Mouse (Mus musculus) embryonic facial prominence, embryonic 14.5 days (tissue): ENCODE results near the gene Ulk4. TPM values are rescaled to one million over a fixed set of nuclear protein-coding genes. Genes with fewer than 3 reads are reported as not detected.

ENCODE experiments used
- ATAC-seq: fragments of 200-750 bp; cut with Nextera tagmentation; 2 replicates; pipeline ENCODE4 v1.8.0; 2017; ENCODE audit warnings: low read depth, moderate number of reproducible peaks, moderate TSS enrichment
- DNase-seq: peaks from one replicate; pipeline ENCODE4 v3.0.0-alpha.2; 2015; ENCODE audit warnings: low spot score
- H3K27ac ChIP-seq: fragments of 300-500 bp; sonication (generic); replicated peaks from 2 replicates; pipeline ENCODE4 v1.5.1; 2014; ENCODE audit warnings: low read depth, mild to moderate bottlenecking, low read length, moderate library complexity
- H3K27me3 ChIP-seq: fragments of 300-500 bp; sonication (generic); replicated peaks from 2 replicates; pipeline ENCODE4 v1.6.1; 2014; ENCODE audit warnings: low read length; ENCODE audit not compliant: control insufficient read depth, insufficient read depth
- H3K36me3 ChIP-seq: fragments of 300-500 bp; sonication (generic); 2 replicates; pipeline ENCODE4 v1.6.1; 2014; ENCODE audit warnings: low read length, mixed read lengths; ENCODE audit not compliant: control insufficient read depth, insufficient read depth
- H3K4me1 ChIP-seq: fragments of 300-500 bp; sonication (generic); 2 replicates; pipeline ENCODE4 v1.6.1; 2014; ENCODE audit warnings: antibody characterized with exemption, low read length; ENCODE audit not compliant: control insufficient read depth, insufficient read depth
- H3K4me2 ChIP-seq: fragments of 300-500 bp; sonication (generic); 2 replicates; pipeline ENCODE4 v1.6.1; 2014; ENCODE audit warnings: low read depth, mild to moderate bottlenecking, low read length, moderate library complexity, mixed read lengths
- H3K4me3 ChIP-seq: fragments of 300-500 bp; sonication (generic); 2 replicates; pipeline ENCODE4 v1.5.1; 2014; ENCODE audit warnings: low read depth, mild to moderate bottlenecking, low read length
- H3K9ac ChIP-seq: fragments of 300-500 bp; sonication (generic); 2 replicates; pipeline ENCODE4 v1.6.1; 2014; ENCODE audit warnings: low read depth, mild to moderate bottlenecking, low read length, moderate library complexity, mixed read lengths
- H3K9me3 ChIP-seq: fragments of 300-500 bp; sonication (generic); 2 replicates; pipeline ENCODE4 v1.6.1; 2016; ENCODE audit warnings: low read length; ENCODE audit not compliant: control insufficient read depth
- WGBS: fragments of 180-500 bp; shearing (Covaris S2); extraction: QIAGEN DNeasy Blood & Tissue Kit; methylation state at CpG from one replicate; pipeline ENCODE4 v1.1.7; 2014; 5-methylcytosine and 5-hydroxymethylcytosine counted together
- polyA plus RNA-seq: library from polyadenylated mRNA; unstranded; fragments of >200 nt; fragmentation: Nextera tagmentation; extraction: Ambion mirVana; gene quantifications from 2 replicates; pipeline ENCODE4 v1.2.1, GENCODE M21; 2014

The Ulk4 gene
- polyA plus RNA-seq, 1 experiment from 2014 or later = 136 TPM

DNA sequence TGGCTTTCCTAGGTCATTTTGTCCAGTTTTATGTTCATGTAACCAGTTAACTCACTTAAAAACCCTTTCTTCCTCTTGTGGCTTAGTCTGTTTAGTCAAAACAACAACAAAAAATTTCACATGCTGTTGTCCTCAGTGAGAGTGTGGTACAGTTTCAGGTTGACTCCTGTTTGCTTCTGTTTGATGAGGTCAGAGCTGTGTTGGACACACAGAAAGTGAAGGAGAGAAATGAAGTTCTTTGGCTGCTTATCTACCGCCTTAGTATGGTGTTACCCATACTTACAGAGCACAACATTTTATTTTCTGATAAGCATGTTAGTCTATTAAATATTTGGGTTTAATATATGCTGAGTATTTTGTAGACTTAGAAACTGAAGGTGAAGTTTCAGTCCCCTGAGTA, 333.2 kb downstream of the Ulk4 start:
- no peaks in the 10 kb centered on the region for H3K9me3 ChIP-seq
- H3K36me3 ChIP-seq = peaks cover 30% of the 10 kb centered on the region
- no peak overlapping the region for H3K9ac ChIP-seq
- WGBS = 79% methylated on average over 1 of the region's 1 CpGs
- no peak overlapping the region for H3K4me3 ChIP-seq
- ATAC-seq (no peak), DNase-seq (no peak)
- H3K27me3 ChIP-seq = no peaks in the 10 kb centered on the region
- no peak overlapping the region for H3K4me2 ChIP-seq
- no peak overlapping the region; the same call in 1 of the 2 replicates for H3K27ac ChIP-seq
- peaks cover 44% of the 10 kb centered on the region; the same call in 1 of the 2 replicates for H3K4me1 ChIP-seq

DNA sequence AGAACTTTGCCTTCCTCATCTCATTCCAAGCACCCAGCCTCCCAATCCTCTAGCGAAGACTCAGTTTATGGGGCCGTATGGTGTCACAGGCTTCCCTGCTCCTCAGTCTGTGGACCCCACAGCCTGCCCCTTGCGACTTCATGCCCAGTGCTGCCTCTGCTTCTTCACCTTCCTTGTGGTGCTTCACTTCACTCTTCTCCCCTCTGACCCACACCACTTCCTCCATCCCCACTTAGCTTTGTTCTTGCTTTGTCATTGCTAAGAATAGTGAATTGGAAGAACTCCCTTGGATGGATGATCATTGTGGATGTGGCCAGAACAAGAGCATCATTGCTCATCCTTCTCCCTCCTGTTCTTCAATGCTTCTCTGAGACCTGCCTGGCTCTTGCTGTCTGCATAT, 336.1 kb downstream of the Ulk4 start:
- 91% methylated on average over 3 of the region's 3 CpGs for WGBS
- Histone ChIP-seq H3K4me3 (no peak overlapping the region), H3K27ac (no peak overlapping the region), H3K4me1 (peaks cover 59% of the 10 kb centered on the region), H3K9me3 (no peaks in the 10 kb centered on the region), H3K4me2 (no peak overlapping the region), H3K9ac (no peak overlapping the region), H3K27me3 (no peaks in the 10 kb centered on the region), H3K36me3 (peaks cover 25% of the 10 kb centered on the region)
- ATAC-seq = no peak
- no peak for DNase-seq

DNA sequence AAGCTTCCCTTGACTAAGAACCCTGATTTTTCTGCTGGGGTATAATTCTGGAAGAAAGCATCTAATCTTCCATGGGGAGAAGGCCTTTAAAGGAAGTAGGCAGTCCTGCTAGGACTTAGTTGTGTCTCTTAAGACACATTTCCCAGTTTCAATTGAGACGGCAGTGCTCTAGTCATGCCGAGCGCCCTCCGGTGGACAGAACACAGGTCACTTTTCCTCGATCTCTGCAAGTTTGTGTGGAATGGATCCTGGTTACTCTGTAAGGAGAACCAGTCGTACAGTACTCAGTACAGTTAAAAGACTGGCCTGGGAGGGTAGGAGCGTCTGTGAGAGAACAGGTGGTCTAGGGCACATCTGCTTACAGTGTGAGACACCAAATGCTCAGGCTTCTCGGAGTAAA, 340.6 kb downstream of the Ulk4 start:
- ATAC-seq (no peak), DNase-seq (peak; percentile 82)
- Histone ChIP-seq H3K4me1 (peaks cover 37% of the 10 kb centered on the region), H3K4me3 (peak overlapping the region; percentile 78), H3K27ac (0 out of 2 replicates have a peak overlapping the region, but pooled peaks have one; percentile 9), H3K9me3 (no peaks in the 10 kb centered on the region), H3K9ac (peak overlapping the region; percentile 94; the same call in 1 of the 2 replicates), H3K27me3 (no peaks in the 10 kb centered on the region), H3K36me3 (peaks cover 8% of the 10 kb centered on the region), H3K4me2 (peak overlapping the region; percentile 95)
- WGBS = 18% methylated on average over 8 of the region's 8 CpGs

DNA sequence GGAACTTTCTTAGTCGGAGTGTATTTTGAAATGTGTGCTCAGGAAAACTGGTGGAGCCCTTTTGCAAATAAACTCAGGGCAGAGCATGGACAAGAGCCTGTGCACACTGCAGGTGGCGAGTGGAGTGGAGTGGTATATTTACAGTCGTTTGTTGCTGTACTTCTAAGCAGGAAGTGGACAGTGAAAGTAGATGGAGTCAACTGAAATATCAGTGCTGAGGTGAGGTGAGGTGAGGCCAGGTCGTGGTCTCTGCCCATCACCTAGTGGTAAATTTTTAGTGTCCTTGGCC, 341.4 kb downstream of the Ulk4 start:
- no peaks in the 10 kb centered on the region for H3K9me3 ChIP-seq
- no peak for DNase-seq
- peaks cover 3% of the 10 kb centered on the region for H3K36me3 ChIP-seq
- no peak for ATAC-seq
- peak overlapping the region; percentile 95 for H3K4me2 ChIP-seq
- WGBS = 7% methylated on average over 4 of the region's 4 CpGs
- peaks cover 35% of the 10 kb centered on the region for H3K4me1 ChIP-seq
- H3K27ac ChIP-seq = 0 out of 2 replicates have a peak overlapping the region, but pooled peaks have one; percentile 96
- no peaks in the 10 kb centered on the region for H3K27me3 ChIP-seq
- H3K4me3 ChIP-seq = peak overlapping the region; percentile 78
- H3K9ac ChIP-seq = peak overlapping the region; percentile 94

DNA sequence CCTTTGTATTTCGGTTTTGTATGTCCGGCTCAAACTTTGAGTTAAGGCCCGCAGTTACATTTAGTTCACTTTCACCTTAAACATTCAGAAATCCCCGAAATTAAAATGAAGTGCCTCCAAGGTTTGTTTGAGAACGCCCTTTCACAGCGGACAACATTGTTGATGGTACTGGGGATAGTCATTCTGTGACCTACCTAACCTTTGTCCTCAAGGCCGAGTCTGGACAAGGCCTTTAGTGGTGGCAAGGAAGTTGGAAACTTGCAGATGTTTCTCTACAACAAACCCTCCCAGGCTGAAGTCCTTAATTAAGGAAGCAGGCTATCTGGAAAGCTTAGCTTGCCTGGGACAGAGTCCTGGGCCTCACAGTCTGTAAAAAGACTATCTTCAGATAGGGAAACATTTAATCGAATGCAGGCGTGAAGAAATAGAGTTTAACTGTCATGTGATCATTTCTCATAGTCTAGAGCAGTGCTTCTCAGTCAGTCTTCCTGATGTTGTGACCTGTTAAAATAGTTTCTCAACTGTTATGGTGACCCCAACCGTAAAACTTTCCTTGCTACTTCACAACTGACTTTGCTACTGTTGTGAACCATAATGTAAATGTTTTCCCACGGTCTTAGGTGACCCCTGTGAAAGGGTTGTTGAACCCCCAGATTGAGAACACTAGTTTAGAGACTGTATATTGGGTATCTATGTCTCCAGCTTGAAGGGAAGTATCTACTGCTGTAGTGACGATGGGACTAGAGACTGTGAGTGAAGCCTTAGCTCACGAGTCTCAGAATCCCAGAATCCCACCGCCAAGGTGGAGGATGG, 342.0 kb downstream of the Ulk4 start:
- Histone ChIP-seq H3K36me3 (peaks cover 3% of the 10 kb centered on the region; the same call in 1 of the 2 replicates), H3K4me2 (peak overlapping the region; percentile 95), H3K4me1 (peaks cover 34% of the 10 kb centered on the region), H3K9me3 (no peaks in the 10 kb centered on the region), H3K4me3 (peak overlapping the region; percentile 78), H3K9ac (peak overlapping the region; percentile 94), H3K27ac (peak overlapping the region; percentile 96), H3K27me3 (no peaks in the 10 kb centered on the region)
- no peak for ATAC-seq
- no peak for DNase-seq
- WGBS = 4% methylated on average over 14 of the region's 14 CpGs

DNA sequence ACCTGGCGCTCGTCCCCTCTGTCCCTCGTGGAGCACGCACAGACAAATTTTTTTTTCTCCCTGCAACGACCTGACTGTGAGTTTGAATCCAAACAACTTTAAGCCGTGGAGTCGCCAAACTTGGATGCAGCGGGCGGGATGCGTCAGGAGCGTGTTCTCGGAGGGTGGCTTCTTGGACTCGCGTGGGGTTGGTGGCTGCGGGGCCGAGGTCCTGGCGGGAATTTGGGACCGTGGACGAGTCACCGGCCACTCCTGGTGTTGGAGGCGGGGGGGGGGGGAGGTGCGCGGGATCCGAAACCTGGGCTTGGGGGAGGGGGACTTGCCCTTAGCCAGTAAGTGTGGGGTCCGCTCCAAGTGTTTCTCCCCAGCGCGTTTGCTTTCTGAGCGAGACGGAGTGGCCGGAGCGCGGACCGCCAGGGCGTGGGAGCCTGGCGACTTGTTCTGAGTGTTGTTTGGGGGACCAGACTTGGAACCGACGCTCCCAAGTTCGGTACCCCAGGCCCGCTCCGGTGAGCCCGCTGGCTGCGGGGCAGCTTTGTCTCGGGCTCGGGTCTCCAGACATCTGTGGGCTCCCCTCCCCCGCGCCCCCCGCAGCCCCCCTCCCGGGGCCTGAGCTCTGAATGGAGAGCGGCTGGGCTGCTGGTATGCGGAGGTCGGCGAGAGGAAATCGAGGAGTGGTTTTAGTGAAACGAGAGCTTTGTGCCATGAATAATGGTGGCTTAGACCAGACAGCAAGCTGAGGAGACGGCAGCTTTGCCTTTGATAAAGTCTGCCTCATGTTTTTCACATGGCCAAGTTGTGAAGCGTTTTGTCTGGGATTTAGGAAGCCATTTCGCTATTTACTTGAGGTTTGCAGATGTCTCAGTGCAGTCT, 342.9 kb downstream of the Ulk4 start:
- Histone ChIP-seq H3K9ac (peak overlapping the region; percentile 94), H3K4me2 (peak overlapping the region; percentile 95), H3K27me3 (no peaks in the 10 kb centered on the region), H3K4me3 (peak overlapping the region; percentile 78), H3K36me3 (peaks cover 3% of the 10 kb centered on the region; the same call in 1 of the 2 replicates), H3K4me1 (peaks cover 27% of the 10 kb centered on the region), H3K9me3 (no peaks in the 10 kb centered on the region), H3K27ac (peak overlapping the region; percentile 96)
- DNase-seq = peak; percentile 79
- ATAC-seq = 0 out of 2 replicates have a peak, but pooled peaks have one; percentile 35
- WGBS = under 1% methylated on average over 37 of the region's 57 CpGs

DNA sequence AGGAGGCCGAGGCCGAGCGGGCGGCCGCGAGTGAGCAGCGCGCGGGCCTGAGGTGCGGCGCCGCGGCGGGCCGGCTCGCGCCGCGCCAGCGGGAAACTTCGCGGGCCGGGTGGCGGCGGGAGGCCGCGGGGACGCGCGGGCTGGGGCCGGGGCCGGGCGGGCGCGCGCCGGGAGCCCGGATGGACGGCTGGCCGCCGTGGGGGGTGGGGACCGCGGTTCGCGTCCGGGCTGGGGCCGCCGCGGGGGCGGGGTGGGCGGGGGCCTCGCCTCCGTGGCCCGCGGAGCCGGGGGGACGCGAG, 343.5 kb downstream of the Ulk4 start:
- peak overlapping the region; percentile 94 for H3K9ac ChIP-seq
- H3K27me3 ChIP-seq = no peaks in the 10 kb centered on the region
- no peaks in the 10 kb centered on the region for H3K9me3 ChIP-seq
- H3K27ac ChIP-seq = peak overlapping the region; percentile 96
- H3K4me1 ChIP-seq = peaks cover 26% of the 10 kb centered on the region
- ATAC-seq (peak; percentile 42; the same call in 1 of the 2 replicates), DNase-seq (no peak)
- H3K4me2 ChIP-seq = peak overlapping the region; percentile 95; the same call in 1 of the 2 replicates
- peaks cover 3% of the 10 kb centered on the region; the same call in 1 of the 2 replicates for H3K36me3 ChIP-seq
- H3K4me3 ChIP-seq = peak overlapping the region; percentile 78
- 0% methylated on average over 5 of the region's 58 CpGs for WGBS

DNA sequence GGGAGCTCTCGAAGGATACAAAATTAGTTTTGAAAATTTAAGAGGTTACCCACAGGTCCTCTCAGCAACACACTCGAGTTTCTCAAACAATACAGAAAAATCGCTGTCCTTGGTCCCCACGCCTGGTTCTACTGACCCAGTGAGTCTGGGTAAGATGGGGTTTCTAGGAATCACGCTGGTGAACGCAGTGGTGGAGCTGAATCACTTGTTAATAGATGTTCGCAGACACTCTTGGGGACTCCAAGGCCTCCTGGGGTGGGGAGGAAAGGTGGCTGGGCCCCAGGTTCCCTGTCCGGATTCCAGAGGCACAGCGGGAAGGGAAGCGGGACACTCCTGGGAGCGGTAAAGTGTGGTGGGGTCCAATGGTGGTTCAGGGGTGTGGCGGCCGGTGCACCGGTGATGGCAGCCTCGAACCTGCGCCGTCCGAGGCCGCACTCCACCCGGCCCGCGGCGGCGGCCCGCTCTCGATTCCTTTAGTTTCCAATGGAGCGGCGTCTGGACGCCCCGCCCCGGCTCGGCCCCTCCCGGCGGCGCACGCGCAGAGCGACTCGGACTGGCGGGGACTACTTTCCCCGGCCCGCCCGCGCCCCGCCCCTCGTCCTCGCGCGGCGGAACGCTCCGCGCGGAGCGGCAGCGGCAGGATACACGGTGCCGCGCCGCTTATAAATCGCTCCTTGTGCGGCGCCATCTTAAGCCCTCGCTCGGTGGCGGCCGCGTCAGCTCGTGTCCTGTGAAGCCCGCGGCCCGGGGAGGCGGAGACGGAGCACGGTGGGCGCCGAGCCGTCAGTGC, 344.0 kb downstream of the Ulk4 start:
- ATAC-seq (peak; percentile 90), DNase-seq (peak; percentile 96)
- Histone ChIP-seq H3K27ac (peak overlapping the region; percentile 96), H3K4me2 (peak overlapping the region; percentile 50), H3K9ac (peak overlapping the region; percentile 94), H3K9me3 (no peaks in the 10 kb centered on the region), H3K4me1 (peaks cover 22% of the 10 kb centered on the region), H3K27me3 (no peaks in the 10 kb centered on the region), H3K36me3 (peaks cover 3% of the 10 kb centered on the region; the same call in 1 of the 2 replicates), H3K4me3 (peak overlapping the region; percentile 78)
- WGBS = 12% methylated on average over 25 of the region's 78 CpGs
